In the genomic region with DNA sequence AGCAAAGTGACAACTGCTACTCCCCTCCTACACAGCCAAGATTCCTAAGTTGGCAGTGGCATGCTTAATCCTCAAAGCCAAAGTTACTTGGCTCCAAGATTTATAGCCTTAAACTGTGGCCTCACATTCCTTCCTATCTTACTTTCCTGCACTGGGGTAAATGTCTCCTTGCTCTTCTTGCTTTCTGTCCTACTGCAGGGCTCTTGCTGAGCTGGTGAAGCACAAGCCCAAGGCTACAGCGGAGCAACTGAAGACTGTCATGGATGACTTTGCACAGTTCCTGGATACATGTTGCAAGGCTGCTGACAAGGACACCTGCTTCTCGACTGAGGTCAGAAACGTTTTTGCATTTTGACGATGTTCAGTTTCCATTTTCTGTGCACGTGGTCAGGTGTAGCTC, we compare ENCODE assay signal across 22 mouse cellular contexts. TPM values are rescaled to one million over a fixed set of nuclear protein-coding genes. Genes with fewer than 3 reads are reported as not detected.
"Had no signal": no experiment of that assay in that cellular context is flagged by ENCODE, and none has a peak within 500 bp of the region (broad histone marks: within the 10 kb centered on the region; RNA-seq: fewer than 3 reads in every experiment).

No protein-coding gene starts in this region.

- DNase-seq: kidney, adult 9 months; kidney, postnatal 25 days; layer of hippocampus, adult 9-11 months; layer of hippocampus, postnatal 36 days; lung, embryonic 14.5 days; lung, postnatal 10 days; lung, postnatal 4 days; right cerebral cortex, adult 18-20 months; right cerebral cortex, postnatal 25 days; thymus, adult 18-20 months; thymus, postnatal 14 days had no signal

- H3K27ac ChIP-seq: limb, embryonic 12.5 days; liver, embryonic 15.5 days; midbrain, embryonic 13.5 days; neural tube, embryonic 15.5 days had no signal

- H3K9me3 ChIP-seq: limb, embryonic 12.5 days; liver, embryonic 15.5 days; megakaryocyte, embryonic 14.5 days; midbrain, embryonic 13.5 days; neural tube, embryonic 15.5 days had no signal

- H3K27me3 ChIP-seq: limb, embryonic 12.5 days; liver, embryonic 15.5 days; megakaryocyte, embryonic 14.5 days; midbrain, embryonic 13.5 days; neural tube, embryonic 15.5 days had no signal

- H3K4me2 ChIP-seq: limb, embryonic 12.5 days; liver, embryonic 15.5 days; lung, embryonic 14.5 days; midbrain, embryonic 13.5 days; neural tube, embryonic 15.5 days had no signal

- ATAC-seq: intestine, postnatal 0 days; midbrain, embryonic 13.5 days had no signal

- H3K9ac ChIP-seq: limb, embryonic 12.5 days; liver, embryonic 15.5 days; lung, embryonic 14.5 days; midbrain, embryonic 13.5 days; neural tube, embryonic 15.5 days had no signal

- H3K4me1 ChIP-seq: limb, embryonic 12.5 days; liver, embryonic 15.5 days; megakaryocyte, embryonic 14.5 days; midbrain, embryonic 13.5 days; neural tube, embryonic 15.5 days had no signal

- H3K36me3 ChIP-seq: limb, embryonic 12.5 days; liver, embryonic 15.5 days; midbrain, embryonic 13.5 days; neural tube, embryonic 15.5 days had no signal

- H3K4me3 ChIP-seq: limb, embryonic 12.5 days; liver, embryonic 15.5 days; megakaryocyte, embryonic 14.5 days; midbrain, embryonic 13.5 days; myocyte; neural tube, embryonic 15.5 days had no signal

RNA-seq across cellular contexts. Expression of a gene that starts 13.7 kb away (rescaled TPM):
- total RNA-seq: layer of hippocampus, adult 18-20 months; layer of hippocampus, postnatal 36 days; left cerebral cortex, postnatal 36 days had no signal
- polyA plus RNA-seq: myocyte; small intestine, adult 2 months had no signal

RNA-seq across cellular contexts. Expression of a gene that starts 16.2 kb away (rescaled TPM):
- total RNA-seq: layer of hippocampus, adult 18-20 months; layer of hippocampus, postnatal 36 days; left cerebral cortex, postnatal 36 days had no signal

RNA-seq across cellular contexts. Expression of a gene that starts 44.4 kb away (rescaled TPM):
- total RNA-seq: layer of hippocampus, adult 18-20 months; layer of hippocampus, postnatal 36 days; left cerebral cortex, postnatal 36 days had no signal
- polyA plus RNA-seq: limb, embryonic 12.5 days; lung, embryonic 14.5 days; midbrain, embryonic 13.5 days; myocyte; neural tube, embryonic 11.5 days; neural tube, embryonic 15.5 days; small intestine, adult 2 months had no signal
